ENCODE assay signal across 22 mouse cellular contexts in the genomic region with DNA sequence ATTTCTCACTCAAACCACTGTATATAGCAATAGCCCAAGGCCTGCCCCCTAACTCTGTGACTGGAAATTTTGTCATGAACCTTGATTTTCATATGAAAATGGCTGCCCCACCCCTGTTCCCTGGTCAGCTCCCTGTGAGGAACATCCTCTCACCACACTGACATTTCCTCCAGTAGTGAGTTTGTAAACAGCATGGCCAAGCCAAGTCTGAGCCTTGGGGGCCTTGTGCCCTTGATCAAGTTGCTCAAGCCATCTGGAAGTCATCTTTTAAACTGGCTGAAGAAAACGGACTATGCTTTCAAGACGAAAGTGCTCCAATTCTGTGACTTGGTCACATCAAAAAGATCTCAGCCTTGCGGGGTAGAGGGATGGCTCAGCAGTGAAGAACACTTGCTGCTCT.
A peak's percentile ranks its signal among the peaks of the same experiment; 100 is the strongest.
DNase-seq lines count a peak whose midpoint lies in the region; TF ChIP-seq lines count a peak whose summit lies in the region.
"Had no signal": no experiment of that assay in that cellular context is flagged by ENCODE, and none has a peak within 500 bp of the region (broad histone marks: within the 10 kb centered on the region; RNA-seq: fewer than 3 reads in every experiment).

No protein-coding gene starts in this region.

- 72% methylated on average over 3 of the region's 3 CpGs for whole genome bisulfite sequencing in cerebellum, adult 2 months

- TF ChIP-seq POLR2A in cerebellum, adult 2 months (IDR thresholded peaks at IDR 0.05; ENCODE audit: borderline replicate concordance, insufficient read depth, low read length), result no peak

- intact Hi-C loops in left cerebral cortex, postnatal 25 days (cut with DNase I), result no loop called here

- no peaks in the 10 kb centered on the region for H3K27me3 ChIP-seq in cerebellum, adult 2 months (ENCODE audit: control insufficient read depth, insufficient read depth, low read length)
- H3K27me3 ChIP-seq: forebrain, embryonic 15.5 days; limb, embryonic 12.5 days; midbrain, embryonic 12.5 days; neural tube, embryonic 15.5 days; stomach, embryonic 15.5 days had no signal

- H3K4me3 ChIP-seq in cerebellum, adult 2 months (replicated peaks; ENCODE audit: insufficient read depth, low read depth, low read length), result no peak overlapping the region
- H3K4me3 ChIP-seq: embryonic facial prominence, embryonic 10.5 days; forebrain, embryonic 15.5 days; heart, embryonic 10.5 days; hindbrain, embryonic 10.5 days; limb, embryonic 12.5 days; midbrain, embryonic 12.5 days; neural tube, embryonic 15.5 days; stomach, embryonic 15.5 days had no signal

- peak overlapping the region; percentile 83 for H3K27ac ChIP-seq in cerebellum, adult 2 months (ENCODE audit: insufficient read depth, low read length)
- H3K27ac ChIP-seq: embryonic facial prominence, embryonic 10.5 days; heart, embryonic 10.5 days; hindbrain, embryonic 10.5 days; hindbrain, postnatal 0 days; limb, embryonic 12.5 days; midbrain, embryonic 12.5 days; neural tube, embryonic 15.5 days; stomach, embryonic 15.5 days had no signal

- DNase-seq in cerebellum, adult 2 months, result no peak
- DNase-seq in cerebellum, adult 9-11 months, result no peak
- DNase-seq in lung, adult 18-20 months, result peak; percentile 17 to 45
- DNase-seq in lung, postnatal 4 days, result no peak
- peak; percentile 72 for DNase-seq in gastrocnemius, postnatal 25 days
- DNase-seq in skeletal muscle tissue, adult 2 months (ENCODE audit: low read depth, low spot score), result peak; percentile 80
- no peak for DNase-seq in left cerebral cortex, postnatal 25 days (ENCODE audit: low spot score in 2 of 2)
- DNase-seq: cerebellum, adult 8-10 months; kidney, postnatal 36 days; layer of hippocampus, postnatal 36 days; liver, postnatal 0 days; right cerebral cortex, adult 18-20 months; right cerebral cortex, postnatal 4 days had no signal

- no peak for TF ChIP-seq CTCF in cerebellum, adult 2 months (IDR thresholded peaks at IDR 0.05; ENCODE audit: borderline replicate concordance, insufficient read depth, low read depth, low read length)

- H3K4me1 ChIP-seq in cerebellum, adult 2 months (ENCODE audit: control insufficient read depth, insufficient read depth, low read length), result peaks cover 38% of the 10 kb centered on the region
- H3K4me1 ChIP-seq: heart, embryonic 10.5 days had no signal

Comparison
In these comparisons a context has a peak if more than half of its experiments do, and no peak if none do; other contexts are left out.
1. DNase-seq: peak in lung, adult 18-20 months (2 of 2), gastrocnemius, postnatal 25 days (single experiment) and skeletal muscle tissue, adult 2 months (single experiment); none in cerebellum, adult 2 months (0 of 2), cerebellum, adult 9-11 months (single experiment), lung, postnatal 4 days (0 of 2) and left cerebral cortex, postnatal 25 days (0 of 2).